Mouse (Mus musculus) olfactory bulb, adult 2 months (tissue): ENCODE measurements around the gene Otulinl. TPM values are rescaled to one million over a fixed set of nuclear protein-coding genes. Genes with fewer than 3 reads are reported as not detected.

Experiments
- H3K27ac ChIP-seq: fragments of 200-500 bp; 2 replicates; pipeline ENCODE4 v1.5.1; 2012; ENCODE audit warnings: low read depth, low read length; ENCODE audit not compliant: insufficient read depth
- H3K4me1 ChIP-seq: fragments of 200-500 bp; 2 replicates; pipeline ENCODE4 v1.6.1; 2012; ENCODE audit warnings: low read length; ENCODE audit not compliant: control insufficient read depth, insufficient read depth
- H3K4me3 ChIP-seq: fragments of 200-500 bp; 2 replicates; pipeline ENCODE4 v1.5.1; 2012; ENCODE audit warnings: mild to moderate bottlenecking, low read depth, low read length, moderate library complexity; ENCODE audit not compliant: insufficient read depth
- CTCF ChIP-seq: fragments of 200-500 bp; IDR thresholded peaks from 2 replicates; pipeline ENCODE4 v1.5.1; 2012; ENCODE audit warnings: low read depth, mild to moderate bottlenecking, low read length, moderate library complexity; ENCODE audit not compliant: insufficient read depth
- POLR2A ChIP-seq: fragments of 200-500 bp; IDR thresholded peaks from 2 replicates; pipeline ENCODE4 v1.6.1; 2012; ENCODE audit warnings: mild to moderate bottlenecking, low read depth, low read length, moderate library complexity; ENCODE audit not compliant: insufficient read depth
- WGBS: fragments of 180-500 bp; shearing (Covaris S2); methylation state at CpG from one replicate; pipeline ENCODE4 v1.1.7; 2018; 5-methylcytosine and 5-hydroxymethylcytosine counted together
- polyA plus RNA-seq: library from polyadenylated mRNA; stranded (reverse); fragments of >200 nt; gene quantifications from 2 replicates; pipeline ENCODE4 v1.2.4, GENCODE M21; 2012; ENCODE audit warnings: low replicate concordance; ENCODE audit not compliant: missing spikeins, insufficient read depth, insufficient read length

Gene Otulinl
- polyA plus RNA-seq, 1 experiment, result not detected

DNA sequence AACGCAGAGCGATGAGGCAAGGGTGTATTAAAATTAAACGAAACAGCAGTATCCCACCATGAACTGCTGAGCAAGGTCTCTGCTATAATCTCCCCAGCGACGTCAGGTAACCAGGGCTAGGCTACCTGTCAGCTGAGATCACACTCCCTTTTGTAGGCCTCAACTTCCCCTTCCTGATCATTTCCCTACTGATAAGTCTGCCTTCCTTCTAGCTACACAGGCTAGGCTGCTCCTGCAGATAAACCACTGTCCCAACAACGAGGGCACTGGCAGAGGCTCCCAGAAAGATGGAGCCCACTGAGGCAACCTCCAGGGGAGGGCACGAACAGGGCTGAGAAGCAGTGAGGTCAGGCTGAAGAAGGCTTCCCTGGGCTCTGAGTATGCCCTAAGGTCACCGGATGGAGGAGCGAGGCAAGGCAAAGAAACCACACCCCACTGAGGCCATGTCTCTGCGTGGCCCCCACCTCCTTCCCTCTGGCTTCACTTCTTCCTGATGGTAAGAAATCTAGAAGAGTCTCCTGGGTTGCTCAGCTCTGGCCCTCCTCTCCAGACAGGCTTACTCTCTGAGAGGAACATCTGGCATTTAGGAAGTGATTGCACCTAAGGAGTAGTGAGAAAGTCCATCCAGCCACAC, 9.7 kb downstream of the Otulinl start:
- H3K27ac ChIP-seq, result no peak overlapping the region
- 96% methylated on average over 10 of the region's 10 CpGs for WGBS
- H3K4me3 ChIP-seq, result no peak overlapping the region
- TF ChIP-seq POLR2A, result no peak
- no peak for TF ChIP-seq CTCF
- H3K4me1 ChIP-seq, result peaks cover 3% of the 10 kb centered on the region; the same call in 1 of the 2 replicates

- Histone ChIP-seq H3K27ac (no peak overlapping the region; the same call in 1 of the 2 replicates), H3K4me3 (no peak overlapping the region), H3K4me1 (peaks cover 3% of the 10 kb centered on the region; the same call in 1 of the 2 replicates)
- 86% methylated on average over 8 of the region's 8 CpGs for WGBS
- TF ChIP-seq POLR2A, result no peak
- TF ChIP-seq CTCF, result no peak
These were observed 10.7 kb downstream of the Otulinl start for GRCm38 (mm10) chr15:27670708-27671107.

DNA sequence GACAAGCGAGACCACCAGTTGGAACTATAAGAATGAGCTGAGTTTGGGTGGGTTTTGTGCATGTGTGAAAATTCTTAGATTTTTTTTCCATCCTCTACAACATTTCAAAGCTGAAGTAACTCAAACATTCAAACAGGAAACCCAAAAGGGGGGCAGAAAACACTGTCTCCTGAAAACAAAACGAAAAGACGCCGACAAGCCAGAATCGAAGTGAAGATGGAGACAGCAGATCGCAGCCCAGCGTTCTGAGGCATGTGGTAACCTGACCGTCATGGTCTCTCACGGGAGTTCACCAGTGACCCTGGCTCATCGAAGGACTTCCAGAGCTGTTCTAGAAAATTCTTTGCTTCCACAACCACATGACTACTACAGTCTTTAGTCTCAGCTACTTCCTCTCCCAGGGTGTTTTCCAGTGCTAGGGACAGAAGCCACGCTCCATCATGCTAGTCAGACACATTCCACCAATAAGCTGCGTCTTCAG, 11.4 kb downstream of the Otulinl start:
- Histone ChIP-seq H3K4me3 (no peak overlapping the region), H3K4me1 (peaks cover 3% of the 10 kb centered on the region; the same call in 1 of the 2 replicates), H3K27ac (no peak overlapping the region)
- TF ChIP-seq POLR2A, result no peak
- TF ChIP-seq CTCF, result no peak
- 91% methylated on average over 12 of the region's 12 CpGs for WGBS

DNA sequence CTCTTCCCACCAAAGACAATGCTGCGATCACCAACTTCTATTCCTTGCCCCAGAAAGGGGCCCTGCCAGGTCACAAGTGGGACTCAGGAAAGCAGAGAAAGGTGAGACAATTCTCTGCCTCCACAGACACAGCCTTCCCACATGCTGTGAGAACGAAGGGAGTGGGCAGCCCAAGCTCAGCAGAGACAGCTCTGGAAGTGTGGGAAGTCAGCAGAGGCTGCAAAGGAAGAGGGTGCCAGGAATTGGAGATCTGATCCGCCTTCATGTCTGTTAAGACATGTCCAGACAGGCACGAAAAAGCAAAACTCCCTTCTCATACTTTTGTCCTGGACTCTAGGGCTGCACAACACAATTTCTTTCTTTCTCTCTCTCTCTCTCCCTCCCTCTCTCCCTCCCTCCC, 12.1 kb downstream of the Otulinl start:
- Histone ChIP-seq H3K4me1 (peaks cover 3% of the 10 kb centered on the region; the same call in 1 of the 2 replicates), H3K4me3 (no peak overlapping the region), H3K27ac (no peak overlapping the region)
- TF ChIP-seq POLR2A (no peak), CTCF (no peak)
- WGBS, result 52% methylated on average over 4 of the region's 4 CpGs

- H3K4me1 ChIP-seq, result peaks cover 3% of the 10 kb centered on the region; the same call in 1 of the 2 replicates
- H3K27ac ChIP-seq, result no peak overlapping the region
- 93% methylated on average over 7 of the region's 7 CpGs for WGBS
- H3K4me3 ChIP-seq, result no peak overlapping the region
- no peak for TF ChIP-seq CTCF
- no peak for TF ChIP-seq POLR2A
These were observed 12.8 kb downstream of the Otulinl start for GRCm38 (mm10) chr15:27668557-27668956.

DNA sequence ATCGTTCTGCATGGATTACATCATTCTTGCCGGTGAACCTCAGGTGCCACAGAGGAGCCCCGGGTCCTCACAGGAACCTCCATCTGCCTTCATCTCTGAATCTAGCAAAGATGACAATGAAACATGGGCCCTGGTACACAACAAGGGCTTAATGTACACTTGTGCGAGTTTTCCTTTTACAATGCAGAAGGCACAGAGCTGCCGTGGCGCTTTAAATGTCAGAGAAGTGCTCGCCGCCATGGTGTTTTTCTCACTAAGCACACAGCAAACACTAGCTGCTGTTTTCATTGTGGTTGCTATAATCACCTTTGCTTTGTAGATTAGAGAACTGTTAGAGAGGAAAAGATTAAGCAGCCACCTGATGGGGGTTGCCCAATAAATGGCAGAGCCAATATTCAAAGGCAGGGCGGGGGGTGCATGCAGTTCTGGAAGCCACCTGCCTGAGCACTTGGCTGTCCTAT, 13.3 kb downstream of the Otulinl start:
- TF ChIP-seq POLR2A (no peak), CTCF (no peak)
- Histone ChIP-seq H3K4me3 (no peak overlapping the region), H3K27ac (no peak overlapping the region), H3K4me1 (peaks cover 3% of the 10 kb centered on the region; the same call in 1 of the 2 replicates)
- 79% methylated on average over 9 of the region's 9 CpGs for WGBS

GRCm38 (mm10) chr15:27666911-27667539, 14.4 kb downstream of the Otulinl start:
- H3K4me1 ChIP-seq, result peaks cover 3% of the 10 kb centered on the region; the same call in 1 of the 2 replicates
- 80% methylated on average over 9 of the region's 9 CpGs for WGBS
- no peak for TF ChIP-seq POLR2A
- TF ChIP-seq CTCF, result no peak
- H3K27ac ChIP-seq, result no peak overlapping the region
- H3K4me3 ChIP-seq, result no peak overlapping the region

- 61% methylated on average over 21 of the region's 21 CpGs for WGBS
- H3K4me3 ChIP-seq, result 0 out of 2 replicates have a peak overlapping the region, but pooled peaks have one; percentile 9
- no peak for TF ChIP-seq CTCF
- no peak for TF ChIP-seq POLR2A
- no peak overlapping the region for H3K27ac ChIP-seq
- peaks cover 3% of the 10 kb centered on the region; the same call in 1 of the 2 replicates for H3K4me1 ChIP-seq
These were observed 15.9 kb downstream of the Otulinl start for GRCm38 (mm10) chr15:27665392-27665911.

GRCm38 (mm10) chr15:27664126-27664525, 17.3 kb downstream of the Otulinl start:
- H3K4me1 ChIP-seq, result no peaks in the 10 kb centered on the region
- H3K4me3 ChIP-seq, result no peak overlapping the region
- H3K27ac ChIP-seq, result no peak overlapping the region
- TF ChIP-seq CTCF, result no peak
- no peak for TF ChIP-seq POLR2A
- 93% methylated on average over 9 of the region's 9 CpGs for WGBS
